Mouse (Mus musculus) bone marrow macrophage, adult 2 months (primary cell): ENCODE data around the gene Cyp8b1.

Experiments
- CTCF ChIP-seq: IDR thresholded peaks from 2 replicates; pipeline ENCODE4 v1.5.1; 2012; ENCODE audit warnings: low read depth, mild to moderate bottlenecking, low read length, moderate library complexity
- POLR2A ChIP-seq: IDR thresholded peaks from 2 replicates; pipeline ENCODE4 v1.6.1; 2012; ENCODE audit warnings: mild to moderate bottlenecking, low read depth, low read length, borderline replicate concordance

DNA sequence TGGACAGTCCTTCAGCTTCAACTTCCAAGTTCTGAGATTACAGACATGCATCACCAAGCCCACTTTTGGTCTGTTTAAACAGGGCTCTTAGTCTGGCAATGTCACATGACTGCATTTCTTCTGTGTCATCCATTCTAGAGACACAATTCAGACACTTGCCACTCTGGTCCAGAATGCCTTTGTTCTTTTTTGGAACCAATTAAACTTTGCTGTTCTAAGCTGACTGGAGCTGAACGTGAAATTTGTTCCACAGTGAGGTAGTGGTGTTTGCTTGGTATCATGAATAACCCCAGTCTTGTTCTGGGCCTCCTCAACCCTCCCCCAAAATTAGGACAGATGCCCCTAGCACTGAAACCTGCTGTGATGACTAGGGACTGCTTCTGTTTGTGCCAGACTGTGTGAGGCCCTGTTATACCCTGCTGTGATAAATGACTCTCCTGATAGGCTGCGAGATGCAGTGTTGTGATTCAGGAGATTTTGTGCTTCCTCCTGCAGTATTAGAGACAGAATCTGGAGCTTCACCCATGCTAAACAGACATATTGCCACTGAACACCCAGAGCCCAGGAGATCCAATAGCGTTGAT is 50.6 kb downstream of the Cyp8b1 start:
- TF ChIP-seq CTCF (no peak), POLR2A (no peak)
